Comparison of ENCODE assay signal across 15 mouse cellular contexts in genomic region chr5:107144263-107144843, GRCm38 (mm10).
A peak's percentile ranks its signal among the peaks of the same experiment; 100 is the strongest.
DNase-seq lines count a peak whose midpoint lies in the region; ATAC-seq lines count a peak whose summit lies in the region.
"Had no signal": no experiment of that assay in that cellular context is flagged by ENCODE, and none has a peak within 500 bp of the region (broad histone marks: within the 10 kb centered on the region; RNA-seq: fewer than 3 reads in every experiment).

No protein-coding gene starts in this region.

- H3K9me3 ChIP-seq in forebrain, embryonic 14.5 days (replicated peaks; ENCODE audit: control insufficient read depth, low read length) = no peaks in the 10 kb centered on the region
- no peaks in the 10 kb centered on the region for H3K9me3 ChIP-seq in forebrain, embryonic 12.5 days
- no peaks in the 10 kb centered on the region for H3K9me3 ChIP-seq in embryonic facial prominence, embryonic 15.5 days (replicated peaks)
- H3K9me3 ChIP-seq in midbrain, embryonic 14.5 days (ENCODE audit: control insufficient read depth, low read length) = no peaks in the 10 kb centered on the region
- H3K9me3 ChIP-seq: kidney, embryonic 15.5 days had no signal

- no peak overlapping the region for H3K4me2 ChIP-seq in forebrain, embryonic 14.5 days (ENCODE audit: low read length)
- H3K4me2 ChIP-seq in forebrain, embryonic 12.5 days = no peak overlapping the region
- no peak overlapping the region for H3K4me2 ChIP-seq in embryonic facial prominence, embryonic 15.5 days (replicated peaks)
- no peak overlapping the region for H3K4me2 ChIP-seq in midbrain, embryonic 14.5 days (ENCODE audit: low read length)
- H3K4me2 ChIP-seq: kidney, embryonic 15.5 days had no signal

- WGBS in forebrain, embryonic 14.5 days = 27% methylated on average over 9 of the region's 9 CpGs
- WGBS in forebrain, embryonic 12.5 days = 41% methylated on average over 9 of the region's 9 CpGs
- WGBS in embryonic facial prominence, embryonic 15.5 days = 52% methylated on average over 9 of the region's 9 CpGs
- WGBS in midbrain, embryonic 14.5 days = 13% methylated on average over 9 of the region's 9 CpGs

- H3K27me3 ChIP-seq in forebrain, embryonic 14.5 days (replicated peaks; ENCODE audit: control insufficient read depth, insufficient read depth, low read length) = peaks cover 19% of the 10 kb centered on the region
- H3K27me3 ChIP-seq in forebrain, embryonic 12.5 days = peaks cover 62% of the 10 kb centered on the region
- H3K27me3 ChIP-seq in embryonic facial prominence, embryonic 15.5 days = no peaks in the 10 kb centered on the region
- H3K27me3 ChIP-seq in midbrain, embryonic 14.5 days (ENCODE audit: control insufficient read depth, insufficient read depth, low read length) = no peaks in the 10 kb centered on the region
- H3K27me3 ChIP-seq: kidney, embryonic 15.5 days had no signal

- no peak overlapping the region for H3K27ac ChIP-seq in forebrain, embryonic 14.5 days (ENCODE audit: low read depth, low read length)
- H3K27ac ChIP-seq in forebrain, embryonic 12.5 days = no peak overlapping the region
- H3K27ac ChIP-seq in embryonic facial prominence, embryonic 15.5 days (replicated peaks) = 0 out of 2 replicates have a peak overlapping the region, but pooled peaks have one; percentile 29
- peak overlapping the region; percentile 20 for H3K27ac ChIP-seq in midbrain, embryonic 14.5 days (replicated peaks; ENCODE audit: low read depth, low read length)
- H3K27ac ChIP-seq: heart, adult 2 months; kidney, embryonic 15.5 days had no signal

- ATAC-seq in forebrain, embryonic 14.5 days = peak; percentile 59
- ATAC-seq in forebrain, embryonic 12.5 days (ENCODE audit: low FRiP score) = no peak; the same call in 1 of the 2 replicates
- no peak for ATAC-seq in embryonic facial prominence, embryonic 15.5 days (ENCODE audit: insufficient number of reproducible peaks, low FRiP score, low TSS enrichment, low read depth)
- ATAC-seq in midbrain, embryonic 14.5 days (ENCODE audit: low FRiP score, low TSS enrichment) = no peak
- ATAC-seq: CD4-positive, CD25-positive, alpha-beta regulatory T cell, adult 4 months had no signal

- no peak overlapping the region for H3K4me3 ChIP-seq in forebrain, embryonic 14.5 days (ENCODE audit: low read depth, low read length)
- no peak overlapping the region for H3K4me3 ChIP-seq in forebrain, embryonic 12.5 days (replicated peaks)
- no peak overlapping the region for H3K4me3 ChIP-seq in embryonic facial prominence, embryonic 15.5 days (replicated peaks)
- H3K4me3 ChIP-seq in midbrain, embryonic 14.5 days (replicated peaks; ENCODE audit: low read depth, low read length) = no peak overlapping the region
- H3K4me3 ChIP-seq: heart, adult 2 months; kidney, embryonic 15.5 days had no signal

- H3K9ac ChIP-seq in forebrain, embryonic 14.5 days (ENCODE audit: low read length) = no peak overlapping the region
- no peak overlapping the region for H3K9ac ChIP-seq in forebrain, embryonic 12.5 days
- H3K9ac ChIP-seq in embryonic facial prominence, embryonic 15.5 days = no peak overlapping the region
- no peak overlapping the region for H3K9ac ChIP-seq in midbrain, embryonic 14.5 days (replicated peaks; ENCODE audit: low read length)
- H3K9ac ChIP-seq: kidney, embryonic 15.5 days had no signal

- H3K4me1 ChIP-seq in forebrain, embryonic 14.5 days (ENCODE audit: control insufficient read depth, insufficient read depth, low read length) = peaks cover 20% of the 10 kb centered on the region
- H3K4me1 ChIP-seq in forebrain, embryonic 12.5 days = peaks cover 54% of the 10 kb centered on the region
- H3K4me1 ChIP-seq in embryonic facial prominence, embryonic 15.5 days = peaks cover 40% of the 10 kb centered on the region
- H3K4me1 ChIP-seq in midbrain, embryonic 14.5 days (ENCODE audit: control insufficient read depth, insufficient read depth, low read length) = peaks cover 37% of the 10 kb centered on the region

- DNase-seq in forebrain, embryonic 14.5 days (ENCODE audit: low spot score) = peak; percentile 78
- DNase-seq in left cerebral cortex, postnatal 4 days = peak; percentile 14
- DNase-seq in left cerebral cortex, adult 8-10 months (ENCODE audit: low spot score in 2 of 2) = no peak
- peak; percentile 61 for DNase-seq in midbrain, embryonic 14.5 days
- no peak for DNase-seq in retina, postnatal 1 day
- DNase-seq in thymus, postnatal 25 days = no peak
- DNase-seq: cerebellum, adult 11 months; heart, adult 2 months; heart, postnatal 36 days; lung, postnatal 4 days; thymus, postnatal 36 days had no signal

- no peaks in the 10 kb centered on the region for H3K36me3 ChIP-seq in forebrain, embryonic 14.5 days (ENCODE audit: control insufficient read depth, insufficient read depth, low read length)
- H3K36me3 ChIP-seq in forebrain, embryonic 12.5 days (replicated peaks) = no peaks in the 10 kb centered on the region
- H3K36me3 ChIP-seq in embryonic facial prominence, embryonic 15.5 days = peaks cover 24% of the 10 kb centered on the region
- H3K36me3 ChIP-seq in midbrain, embryonic 14.5 days (ENCODE audit: control insufficient read depth, insufficient read depth, low read length) = no peaks in the 10 kb centered on the region

- intact Hi-C loops in left cerebral cortex, postnatal 4 days (cut with DNase I) = no loop called here

Comparison
In these comparisons a context has a peak if more than half of its experiments do, and no peak if none do; other contexts are left out.
1. DNase-seq: peak in forebrain, embryonic 14.5 days (single experiment), left cerebral cortex, postnatal 4 days (single experiment) and midbrain, embryonic 14.5 days (single experiment); none in left cerebral cortex, adult 8-10 months (0 of 2), retina, postnatal 1 day (single experiment) and thymus, postnatal 25 days (single experiment).
2. H3K27ac ChIP-seq: peak in embryonic facial prominence, embryonic 15.5 days (single experiment) and midbrain, embryonic 14.5 days (single experiment); none in forebrain, embryonic 14.5 days (single experiment) and forebrain, embryonic 12.5 days (single experiment).